9 mouse cellular contexts compared by ENCODE assay signal in genomic region chr15:99497061-99497460, GRCm38 (mm10). TPM values are rescaled to one million over a fixed set of nuclear protein-coding genes. Genes with fewer than 3 reads are reported as not detected.
A peak's percentile ranks its signal among the peaks of the same experiment; 100 is the strongest.
DNase-seq lines count a peak whose midpoint lies in the region; ATAC-seq and TF ChIP-seq lines count a peak whose summit lies in the region.
"Had no signal": no experiment of that assay in that cellular context is flagged by ENCODE, and none has a peak within 500 bp of the region (broad histone marks: within the 10 kb centered on the region; RNA-seq: fewer than 3 reads in every experiment).

No protein-coding gene starts in this region.

- 14% methylated on average over 4 of the region's 4 CpGs for WGBS in forebrain, embryonic 11.5 days
- 8% methylated on average over 4 of the region's 4 CpGs for WGBS in hindbrain, embryonic 16.5 days
- WGBS in midbrain, embryonic 15.5 days = 15% methylated on average over 4 of the region's 4 CpGs

- no peak overlapping the region for H3K4me2 ChIP-seq in forebrain, embryonic 11.5 days (ENCODE audit: low read depth, low read length, severe bottlenecking)
- H3K4me2 ChIP-seq in hindbrain, embryonic 16.5 days (ENCODE audit: low read length) = no peak overlapping the region
- no peak overlapping the region for H3K4me2 ChIP-seq in midbrain, embryonic 15.5 days
- H3K4me2 ChIP-seq: stomach, embryonic 15.5 days had no signal

- no peak overlapping the region for H3K9ac ChIP-seq in forebrain, embryonic 11.5 days (ENCODE audit: low read length)
- H3K9ac ChIP-seq in hindbrain, embryonic 16.5 days (ENCODE audit: low read depth, low read length) = 0 out of 2 replicates have a peak overlapping the region, but pooled peaks have one; percentile 46
- H3K9ac ChIP-seq in midbrain, embryonic 15.5 days = 0 out of 2 replicates have a peak overlapping the region, but pooled peaks have one; percentile 4
- H3K9ac ChIP-seq: stomach, embryonic 15.5 days had no signal

- TF ChIP-seq CTCF in brain, embryonic 14.5 days (IDR thresholded peaks at IDR 0.05; ENCODE audit: borderline replicate concordance, extremely low read depth, insufficient read depth, insufficient read length) = peak; percentile 82

- no peaks in the 10 kb centered on the region for H3K27me3 ChIP-seq in forebrain, embryonic 11.5 days (ENCODE audit: control insufficient read depth, insufficient read depth, low read length)
- H3K27me3 ChIP-seq in hindbrain, embryonic 16.5 days (replicated peaks; ENCODE audit: control insufficient read depth, insufficient read depth, low read length) = no peaks in the 10 kb centered on the region
- H3K27me3 ChIP-seq in midbrain, embryonic 15.5 days (replicated peaks) = no peaks in the 10 kb centered on the region

- peak; percentile 94 for DNase-seq in heart, adult 11 months
- no peak for DNase-seq in heart, postnatal 25 days (ENCODE audit: low spot score)
- peak; percentile 91 for DNase-seq in brain, embryonic 14.5 days (ENCODE audit: low read depth)
- DNase-seq in forebrain, embryonic 11.5 days (ENCODE audit: low spot score) = peak; percentile 78
- peak; percentile 74 to 81 for DNase-seq in left cerebral cortex, postnatal 25 days (ENCODE audit: low spot score in 2 of 2)
- peak; percentile 44 for DNase-seq in thymus, postnatal 14 days

- TF ChIP-seq POLR2A in brain, embryonic 14.5 days (IDR thresholded peaks at IDR 0.05; ENCODE audit: borderline replicate concordance, extremely low read depth, insufficient read depth, insufficient read length, poor library complexity, severe bottlenecking) = no peak

- ATAC-seq in forebrain, embryonic 11.5 days (replicated peaks; ENCODE audit: low FRiP score) = 0 out of 2 replicates have a peak, but pooled peaks have one; percentile 12
- ATAC-seq in hindbrain, embryonic 16.5 days = peak; percentile 54
- peak; percentile 69 for ATAC-seq in midbrain, embryonic 15.5 days (replicated peaks)

- intact Hi-C loops in heart, postnatal 25 days (cut with DNase I) = loop anchor here (5.0 to 10.0 kb wide), 5 partner anchors 100 to 408 kb away; partner anchors contain the start of gene Cers5
- intact Hi-C loops in left cerebral cortex, postnatal 25 days (cut with DNase I) = loop anchor here (1.0 to 10.0 kb wide), 5 partner anchors 85 to 278 kb away; partner anchors contain the start of gene Cers5

- H3K27ac ChIP-seq in forebrain, embryonic 11.5 days (ENCODE audit: low read depth, low read length) = no peak overlapping the region
- H3K27ac ChIP-seq in hindbrain, embryonic 16.5 days (ENCODE audit: low read depth, low read length) = no peak overlapping the region
- no peak overlapping the region for H3K27ac ChIP-seq in midbrain, embryonic 15.5 days
- H3K27ac ChIP-seq: stomach, embryonic 15.5 days had no signal

- no peak overlapping the region for H3K4me3 ChIP-seq in forebrain, embryonic 11.5 days (ENCODE audit: low read depth, low read length)
- no peak overlapping the region for H3K4me3 ChIP-seq in hindbrain, embryonic 16.5 days (ENCODE audit: low read length)
- no peak overlapping the region for H3K4me3 ChIP-seq in midbrain, embryonic 15.5 days
- H3K4me3 ChIP-seq: stomach, embryonic 15.5 days had no signal

- no peaks in the 10 kb centered on the region for H3K9me3 ChIP-seq in forebrain, embryonic 11.5 days (ENCODE audit: control insufficient read depth, low read length)
- no peaks in the 10 kb centered on the region for H3K9me3 ChIP-seq in hindbrain, embryonic 16.5 days (ENCODE audit: control insufficient read depth, low read length)
- H3K9me3 ChIP-seq in midbrain, embryonic 15.5 days = no peaks in the 10 kb centered on the region
- H3K9me3 ChIP-seq: stomach, embryonic 15.5 days had no signal

- no peaks in the 10 kb centered on the region for H3K4me1 ChIP-seq in forebrain, embryonic 11.5 days (replicated peaks; ENCODE audit: control insufficient read depth, insufficient read depth, low read length)
- peaks cover 16% of the 10 kb centered on the region for H3K4me1 ChIP-seq in hindbrain, embryonic 16.5 days (ENCODE audit: control insufficient read depth, insufficient read depth, low read depth, low read length)
- peaks cover 14% of the 10 kb centered on the region for H3K4me1 ChIP-seq in midbrain, embryonic 15.5 days

- H3K36me3 ChIP-seq in forebrain, embryonic 11.5 days (ENCODE audit: control insufficient read depth, insufficient read depth, low read length) = no peaks in the 10 kb centered on the region
- no peaks in the 10 kb centered on the region for H3K36me3 ChIP-seq in hindbrain, embryonic 16.5 days (ENCODE audit: control insufficient read depth, insufficient read depth, low read length)
- no peaks in the 10 kb centered on the region for H3K36me3 ChIP-seq in midbrain, embryonic 15.5 days (replicated peaks)
- H3K36me3 ChIP-seq: stomach, embryonic 15.5 days had no signal

RNA-seq across cellular contexts. Expression of gene Bcdin3d, which starts 22.5 kb away (rescaled TPM):
- total RNA-seq in heart, postnatal 25 days (2021) = 1 to 10 TPM; 3.2 to 4.0 TPM
- polyA plus RNA-seq in brain, embryonic 14.5 days (2012; rRNA removed) = 15.1 and 15.2 TPM in 2 replicates
- polyA plus RNA-seq in forebrain, embryonic 11.5 days (2014; fragmentation: Nextera tagmentation; extraction: Ambion mirVana) = 20.0 and 21.5 TPM in 2 replicates
- polyA plus RNA-seq in hindbrain, embryonic 16.5 days (2015; fragmentation: Nextera tagmentation; extraction: Ambion mirVana) = 16.8 and 17.7 TPM in 2 replicates
- total RNA-seq in left cerebral cortex, postnatal 25 days (2021) = 1 to 10 TPM; 4.6 to 4.9 TPM
- 21.5 and 23.0 TPM in 2 replicates for polyA plus RNA-seq in midbrain, embryonic 15.5 days (2015; fragmentation: Nextera tagmentation; extraction: Ambion mirVana)

RNA-seq across cellular contexts. Expression of gene Faim2, which starts 30.9 kb away (rescaled TPM):
- under 1 TPM in 1 of 2 experiments, not detected in 1; 0.11 TPM for total RNA-seq in heart, postnatal 25 days (2021)
- 8.3 and 15.7 TPM in 2 replicates for polyA plus RNA-seq in brain, embryonic 14.5 days (2012; rRNA removed)
- polyA plus RNA-seq in forebrain, embryonic 11.5 days (2014; fragmentation: Nextera tagmentation; extraction: Ambion mirVana) = 0.21 and 0.95 TPM in 2 replicates
- polyA plus RNA-seq in hindbrain, embryonic 16.5 days (2015; fragmentation: Nextera tagmentation; extraction: Ambion mirVana) = 58.2 and 66.8 TPM in 2 replicates
- 100 to 1,000 TPM; 318 to 355 TPM for total RNA-seq in left cerebral cortex, postnatal 25 days (2021)
- 41.0 and 45.9 TPM in 2 replicates for polyA plus RNA-seq in midbrain, embryonic 15.5 days (2015; fragmentation: Nextera tagmentation; extraction: Ambion mirVana)

RNA-seq across cellular contexts. Expression of gene Nckap5l, which starts 39.5 kb away (rescaled TPM):
- 1 to 10 TPM; 6.4 to 7.6 TPM for total RNA-seq in heart, postnatal 25 days (2021)
- polyA plus RNA-seq in brain, embryonic 14.5 days (2012; rRNA removed) = 18.6 and 29.0 TPM in 2 replicates
- polyA plus RNA-seq in forebrain, embryonic 11.5 days (2014; fragmentation: Nextera tagmentation; extraction: Ambion mirVana) = 12.0 and 12.2 TPM in 2 replicates
- polyA plus RNA-seq in hindbrain, embryonic 16.5 days (2015; fragmentation: Nextera tagmentation; extraction: Ambion mirVana) = 11.6 and 17.7 TPM in 2 replicates
- 10 to 100 TPM; 16.8 to 22.3 TPM for total RNA-seq in left cerebral cortex, postnatal 25 days (2021)
- 13.4 and 15.6 TPM in 2 replicates for polyA plus RNA-seq in midbrain, embryonic 15.5 days (2015; fragmentation: Nextera tagmentation; extraction: Ambion mirVana)

Comparison
In these comparisons a context has a peak if more than half of its experiments do, and no peak if none do; other contexts are left out.
1. ATAC-seq: peak in every context shown above with its lines; median percentile 69 in midbrain, embryonic 15.5 days; 54 in hindbrain, embryonic 16.5 days; 12 in forebrain, embryonic 11.5 days.